Mouse (Mus musculus) lung, postnatal 0 days (tissue): Measurements from ENCODE around the gene Sirt7. TPM values are rescaled to one million over a fixed set of nuclear protein-coding genes. Genes with fewer than 3 reads are reported as not detected.

Experiments used
- ATAC-seq: fragments of 200-750 bp; cut with Nextera tagmentation; 2 replicates; pipeline ENCODE4 v1.8.0; 2017; ENCODE audit warnings: moderate library complexity
- DNase-seq: peaks from one replicate; pipeline ENCODE4 v3.0.0-alpha.2; 2016; ENCODE audit warnings: low spot score
- H3K27ac ChIP-seq: fragments of 300-500 bp; sonication (generic); 2 replicates; pipeline ENCODE4 v1.5.1; 2014; ENCODE audit warnings: antibody characterized with exemption, mild to moderate bottlenecking, low read length, mixed read lengths
- H3K27me3 ChIP-seq: fragments of 300-500 bp; sonication (generic); replicated peaks from 2 replicates; pipeline ENCODE4 v1.6.1; 2014; ENCODE audit warnings: low read length, mixed read lengths; ENCODE audit not compliant: insufficient read depth
- H3K36me3 ChIP-seq: fragments of 300-500 bp; sonication (generic); 2 replicates; pipeline ENCODE4 v1.6.1; 2014; ENCODE audit warnings: low read length, mixed read lengths; ENCODE audit not compliant: insufficient read depth
- H3K4me1 ChIP-seq: fragments of 300-500 bp; sonication (generic); 2 replicates; pipeline ENCODE4 v1.6.1; 2014; ENCODE audit warnings: antibody characterized with exemption, low read depth, low read length, mixed read lengths; ENCODE audit not compliant: insufficient read depth
- H3K4me2 ChIP-seq: fragments of 300-500 bp; sonication (generic); replicated peaks from 2 replicates; pipeline ENCODE4 v1.6.1; 2014; ENCODE audit warnings: low read depth, mild to moderate bottlenecking, low read length, moderate library complexity, mixed read lengths
- H3K4me3 ChIP-seq: fragments of 300-500 bp; sonication (generic); 2 replicates; pipeline ENCODE4 v1.5.1; 2014; ENCODE audit warnings: low read depth, low read length
- H3K9ac ChIP-seq: fragments of 300-500 bp; sonication (generic); replicated peaks from 2 replicates; pipeline ENCODE4 v1.6.1; 2014; ENCODE audit warnings: low read depth, mild to moderate bottlenecking
- H3K9me3 ChIP-seq: fragments of 300-500 bp; sonication (generic); 2 replicates; pipeline ENCODE4 v1.6.1; 2016; ENCODE audit warnings: low read length, mixed read lengths
- CTCF ChIP-seq: IDR thresholded peaks from 2 replicates; pipeline ENCODE4 v1.5.1; 2016; ENCODE audit warnings: antibody characterized with exemption, mild to moderate bottlenecking
- EP300 ChIP-seq: IDR thresholded peaks from 2 replicates; pipeline ENCODE4 v1.6.1; 2016; ENCODE audit warnings: antibody characterized with exemption, mild to moderate bottlenecking, control low read depth
- WGBS: fragments of 180-500 bp; shearing (Covaris S2); extraction: QIAGEN DNeasy Blood & Tissue Kit; methylation state at CpG from one replicate; pipeline ENCODE4 v1.1.7; 2014; 5-methylcytosine and 5-hydroxymethylcytosine counted together
- polyA plus RNA-seq: library from polyadenylated mRNA; unstranded; fragments of >200 nt; fragmentation: Nextera tagmentation; extraction: Ambion mirVana; gene quantifications from 2 replicates; pipeline ENCODE4 v1.2.1, GENCODE M21; 2015

The Sirt7 gene
- polyA plus RNA-seq, result 45.3 and 46.0 TPM in 2 replicates

- no peaks in the 10 kb centered on the region for H3K27me3 ChIP-seq
- no peaks in the 10 kb centered on the region for H3K9me3 ChIP-seq
- TF ChIP-seq EP300, result no peak
- no peak for TF ChIP-seq CTCF
- H3K4me2 ChIP-seq, result peak within 1 kb of the TSS; percentile 98
- peaks cover 10% of the 10 kb centered on the region for H3K4me1 ChIP-seq
- H3K27ac ChIP-seq, result peak within 1 kb of the TSS; percentile 84
- WGBS, result 14% methylated on average over 5 of the region's 5 CpGs
- ATAC-seq (peak; percentile 9; the same call in 1 of the 2 replicates), DNase-seq (no peak)
- H3K9ac ChIP-seq, result peak within 1 kb of the TSS; percentile 78
- peaks cover 16% of the 10 kb centered on the region for H3K36me3 ChIP-seq
- H3K4me3 ChIP-seq, result peak within 1 kb of the TSS; percentile 93
Measured at GRCm38 (mm10) chr11:120625152-120625775, at the start of gene Sirt7. TSS of gene Sirt7 (minus strand) at chr11:120625240.

DNA sequence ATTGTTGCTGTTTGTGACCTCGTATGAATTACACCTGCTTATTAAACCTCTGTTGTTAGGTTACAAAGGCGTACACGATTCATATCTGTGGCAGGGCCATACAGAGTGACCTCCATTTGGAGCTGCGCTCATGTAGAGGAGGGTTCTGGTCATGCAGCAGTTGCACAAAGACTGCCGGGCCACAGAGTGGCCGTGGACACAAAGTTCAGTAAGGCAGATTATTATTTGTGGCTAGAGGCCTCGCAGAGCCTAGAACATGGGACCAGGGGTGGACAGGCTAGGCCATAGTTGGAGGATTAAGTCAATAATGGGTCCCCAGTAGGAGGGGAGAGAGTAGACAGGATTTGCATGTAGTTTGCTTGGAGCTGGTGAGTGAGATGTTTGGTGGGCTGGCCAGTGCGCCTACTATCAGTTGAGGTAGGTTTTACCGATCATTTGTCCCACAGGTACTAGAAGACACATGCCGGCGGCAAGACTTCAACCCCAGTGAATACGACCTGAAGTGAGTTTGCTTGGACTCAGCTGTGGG lies 48.6 kb upstream of the Sirt7 start:
- Histone ChIP-seq H3K4me2 (peak overlapping the region; percentile 79), H3K27me3 (no peaks in the 10 kb centered on the region), H3K9ac (peak overlapping the region; percentile 62), H3K9me3 (no peaks in the 10 kb centered on the region), H3K4me3 (peak overlapping the region; percentile 79), H3K4me1 (peaks cover 6% of the 10 kb centered on the region), H3K27ac (peak overlapping the region; percentile 86), H3K36me3 (no peaks in the 10 kb centered on the region)
- WGBS, result 26% methylated on average over 12 of the region's 12 CpGs
- DNase-seq, result no peak
- TF ChIP-seq CTCF (no peak), EP300 (no peak)
- ATAC-seq, result peak; percentile 3; the same call in 1 of the 2 replicates

- ATAC-seq (peak; percentile 98), DNase-seq (peak; percentile 98)
- Histone ChIP-seq H3K4me1 (peaks cover 6% of the 10 kb centered on the region), H3K9ac (peak within 1 kb of the TSS; percentile 62), H3K27me3 (no peaks in the 10 kb centered on the region), H3K4me3 (peak within 1 kb of the TSS; percentile 79), H3K4me2 (peak within 1 kb of the TSS; percentile 79), H3K9me3 (no peaks in the 10 kb centered on the region), H3K36me3 (no peaks in the 10 kb centered on the region), H3K27ac (peak within 1 kb of the TSS; percentile 86)
- under 1% methylated on average over 75 of the region's 83 CpGs for WGBS
- TF ChIP-seq CTCF (no peak; the same call in 1 of the 2 replicates), EP300 (0 out of 2 replicates have a peak, but pooled peaks have one; percentile 21)
Measured at GRCm38 (mm10) chr11:120672687-120673593, 47.9 kb upstream of the Sirt7 start, which contains the start of gene Aspscr1. TSS of gene Aspscr1 (plus strand) at chr11:120672973.

GRCm38 (mm10) chr11:120666617-120667016 lies 41.6 kb upstream of the Sirt7 start:
- TF ChIP-seq CTCF (no peak), EP300 (no peak)
- WGBS, result 6% methylated on average over 3 of the region's 3 CpGs
- DNase-seq (no peak), ATAC-seq (peak; percentile 32; the same call in 1 of the 2 replicates)
- Histone ChIP-seq H3K27me3 (0 out of 2 replicates have a peak, but pooled peaks cover 7% of the 10 kb centered on the region), H3K27ac (no peak overlapping the region), H3K4me1 (no peaks in the 10 kb centered on the region), H3K9me3 (no peaks in the 10 kb centered on the region), H3K36me3 (no peaks in the 10 kb centered on the region), H3K4me2 (no peak overlapping the region), H3K4me3 (no peak overlapping the region), H3K9ac (no peak overlapping the region)

DNA sequence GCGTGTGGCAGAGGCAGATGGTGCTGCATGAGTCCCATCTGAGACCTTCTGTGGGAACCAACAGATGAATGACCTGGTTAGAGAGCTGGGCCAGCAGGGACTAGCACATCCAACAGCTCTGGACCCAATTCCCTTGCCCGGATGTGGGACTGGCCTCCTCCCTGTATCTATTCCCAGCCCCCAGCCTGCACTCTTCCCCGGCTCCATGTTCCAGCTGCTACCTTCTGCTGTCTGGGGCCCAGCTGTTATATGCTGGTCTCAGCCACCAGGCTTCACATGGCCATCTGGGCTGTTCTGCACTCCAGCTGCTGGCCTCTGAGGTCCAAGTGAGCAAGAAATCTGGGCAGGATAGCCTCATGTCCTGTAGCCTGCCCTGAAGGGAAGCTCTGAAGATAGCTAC lies 40.4 kb upstream of the Sirt7 start:
- Histone ChIP-seq H3K4me3 (no peak overlapping the region), H3K27me3 (peaks cover 17% of the 10 kb centered on the region; the same call in 1 of the 2 replicates), H3K4me2 (no peak overlapping the region), H3K9ac (no peak overlapping the region), H3K36me3 (no peaks in the 10 kb centered on the region), H3K4me1 (peaks cover 4% of the 10 kb centered on the region), H3K9me3 (no peaks in the 10 kb centered on the region), H3K27ac (0 out of 2 replicates have a peak overlapping the region, but pooled peaks have one; percentile 26)
- ATAC-seq (peak; percentile 83), DNase-seq (peak; percentile 79)
- TF ChIP-seq CTCF (no peak; the same call in 1 of the 2 replicates), EP300 (no peak)
- WGBS, result 60% methylated on average over 3 of the region's 3 CpGs

- WGBS, result 85% methylated on average over 5 of the region's 5 CpGs
- ATAC-seq (no peak), DNase-seq (no peak)
- peaks cover 34% of the 10 kb centered on the region for H3K27me3 ChIP-seq
- H3K4me2 ChIP-seq, result no peak overlapping the region
- TF ChIP-seq CTCF (no peak), EP300 (no peak)
- no peak overlapping the region for H3K27ac ChIP-seq
- H3K4me3 ChIP-seq, result no peak overlapping the region
- peaks cover 7% of the 10 kb centered on the region for H3K4me1 ChIP-seq
- no peak overlapping the region for H3K9ac ChIP-seq
- no peaks in the 10 kb centered on the region for H3K36me3 ChIP-seq
- no peaks in the 10 kb centered on the region for H3K9me3 ChIP-seq
Measured at GRCm38 (mm10) chr11:120663714-120664113, 38.7 kb upstream of the Sirt7 start.
